30 mouse cellular contexts compared by ENCODE assay signal in the genomic region with DNA sequence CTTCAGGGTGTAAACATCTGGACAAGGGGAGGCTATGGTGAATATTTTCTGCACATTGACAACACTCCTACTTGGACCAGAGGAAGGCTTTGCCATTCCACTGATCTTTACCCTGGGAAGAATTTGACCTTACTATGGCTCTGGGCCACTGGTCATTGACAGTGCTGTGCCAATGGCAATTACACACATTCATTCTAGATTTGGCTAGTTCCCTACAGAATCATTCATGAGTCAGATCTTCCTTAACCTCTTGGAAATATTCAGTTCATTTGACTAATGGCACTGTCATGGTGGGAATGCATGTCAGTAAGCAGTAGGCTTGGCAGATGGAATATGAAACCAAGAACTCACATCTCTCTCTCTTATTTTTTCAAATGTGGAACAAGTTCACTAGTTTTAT. TPM values are rescaled to one million over a fixed set of nuclear protein-coding genes. Genes with fewer than 3 reads are reported as not detected.
"Had no signal": no experiment of that assay in that cellular context is flagged by ENCODE, and none has a peak within 500 bp of the region (broad histone marks: within the 10 kb centered on the region; RNA-seq: fewer than 3 reads in every experiment).

No protein-coding gene starts in this region.

- H3K27me3 ChIP-seq: kidney, embryonic 15.5 days; limb, embryonic 12.5 days; limb, embryonic 15.5 days; liver, embryonic 13.5 days; megakaryocyte, embryonic 14.5 days; midbrain, embryonic 13.5 days had no signal

- ATAC-seq: lung, postnatal 0 days; midbrain, embryonic 13.5 days; midbrain, embryonic 16.5 days had no signal

- H3K4me3 ChIP-seq: kidney, embryonic 15.5 days; left cerebral cortex, adult 2 months; limb, embryonic 12.5 days; limb, embryonic 15.5 days; liver, embryonic 13.5 days; megakaryocyte, embryonic 14.5 days; midbrain, embryonic 10.5 days; midbrain, embryonic 13.5 days had no signal

- H3K36me3 ChIP-seq: kidney, embryonic 15.5 days; limb, embryonic 12.5 days; limb, embryonic 15.5 days; liver, embryonic 13.5 days; midbrain, embryonic 10.5 days; midbrain, embryonic 13.5 days had no signal

- H3K9ac ChIP-seq: kidney, embryonic 15.5 days; limb, embryonic 12.5 days; limb, embryonic 15.5 days; liver, embryonic 13.5 days; lung, embryonic 14.5 days; midbrain, embryonic 13.5 days had no signal

- H3K9me3 ChIP-seq: kidney, embryonic 15.5 days; limb, embryonic 15.5 days; liver, embryonic 13.5 days; megakaryocyte, embryonic 14.5 days; midbrain, embryonic 13.5 days had no signal

- H3K4me1 ChIP-seq: kidney, embryonic 15.5 days; limb, embryonic 12.5 days; limb, embryonic 15.5 days; liver, embryonic 13.5 days; megakaryocyte, embryonic 14.5 days; midbrain, embryonic 10.5 days; midbrain, embryonic 13.5 days had no signal

- H3K27ac ChIP-seq: kidney, embryonic 15.5 days; left cerebral cortex, adult 2 months; limb, embryonic 12.5 days; limb, embryonic 15.5 days; liver, embryonic 13.5 days; macrophage; midbrain, embryonic 10.5 days; midbrain, embryonic 13.5 days had no signal

- DNase-seq: kidney, adult 11 months; kidney, postnatal 14 days; kidney, postnatal 4 days; layer of hippocampus, postnatal 36 days; left cerebral cortex, postnatal 4 days; liver, embryonic 13.5 days; lung, embryonic 14.5 days; thymus, adult 18-20 months; thymus, postnatal 36 days had no signal

- H3K4me2 ChIP-seq: kidney, embryonic 15.5 days; limb, embryonic 12.5 days; limb, embryonic 15.5 days; liver, embryonic 13.5 days; lung, embryonic 14.5 days; midbrain, embryonic 13.5 days had no signal

RNA-seq across cellular contexts. Expression of a gene that starts 2.6 kb away (rescaled TPM):
- total RNA-seq: layer of hippocampus, adult 8-10 months; layer of hippocampus, postnatal 10 days; layer of hippocampus, postnatal 36 days; left cerebral cortex, adult 2 months; left cerebral cortex, postnatal 14 days; left cerebral cortex, postnatal 4 days had no signal
- polyA plus RNA-seq: kidney, embryonic 15.5 days; limb, embryonic 12.5 days; limb, embryonic 15.5 days; liver, embryonic 13.5 days; liver, embryonic 16.5 days; lung, embryonic 14.5 days; lung, postnatal 0 days; macrophage; midbrain, embryonic 10.5 days; midbrain, embryonic 13.5 days; midbrain, embryonic 16.5 days; neural tube, embryonic 11.5 days; neural tube, embryonic 14.5 days; small intestine, adult 2 months; spleen, adult 2 months; stomach, embryonic 16.5 days; urinary bladder, adult 2 months had no signal

RNA-seq across cellular contexts. Expression of a gene that starts 4.7 kb away (rescaled TPM):
- total RNA-seq: layer of hippocampus, adult 8-10 months; layer of hippocampus, postnatal 10 days; layer of hippocampus, postnatal 36 days; left cerebral cortex, adult 2 months; left cerebral cortex, postnatal 14 days; left cerebral cortex, postnatal 4 days had no signal
- polyA plus RNA-seq: kidney, embryonic 15.5 days; limb, embryonic 12.5 days; limb, embryonic 15.5 days; liver, embryonic 13.5 days; liver, embryonic 16.5 days; lung, embryonic 14.5 days; lung, postnatal 0 days; macrophage; midbrain, embryonic 10.5 days; midbrain, embryonic 13.5 days; midbrain, embryonic 16.5 days; neural tube, embryonic 11.5 days; neural tube, embryonic 14.5 days; small intestine, adult 2 months; spleen, adult 2 months; stomach, embryonic 16.5 days; urinary bladder, adult 2 months had no signal

RNA-seq across cellular contexts. Expression of a gene that starts 4.7 kb away (rescaled TPM):
- total RNA-seq: layer of hippocampus, adult 8-10 months; layer of hippocampus, postnatal 10 days; layer of hippocampus, postnatal 36 days; left cerebral cortex, adult 2 months; left cerebral cortex, postnatal 14 days; left cerebral cortex, postnatal 4 days had no signal
- polyA plus RNA-seq: kidney, embryonic 15.5 days; limb, embryonic 12.5 days; liver, embryonic 13.5 days; liver, embryonic 16.5 days; lung, embryonic 14.5 days; macrophage; midbrain, embryonic 10.5 days; midbrain, embryonic 13.5 days; neural tube, embryonic 11.5 days; neural tube, embryonic 14.5 days; small intestine, adult 2 months; spleen, adult 2 months; urinary bladder, adult 2 months had no signal

RNA-seq across cellular contexts. Expression of a gene that starts 59.5 kb away (rescaled TPM):
- total RNA-seq: layer of hippocampus, adult 8-10 months; layer of hippocampus, postnatal 10 days; layer of hippocampus, postnatal 36 days; left cerebral cortex, adult 2 months; left cerebral cortex, postnatal 14 days; left cerebral cortex, postnatal 4 days had no signal
- polyA plus RNA-seq: kidney, embryonic 15.5 days; limb, embryonic 12.5 days; limb, embryonic 15.5 days; liver, embryonic 13.5 days; liver, embryonic 16.5 days; lung, embryonic 14.5 days; lung, postnatal 0 days; macrophage; midbrain, embryonic 10.5 days; midbrain, embryonic 13.5 days; midbrain, embryonic 16.5 days; neural tube, embryonic 11.5 days; neural tube, embryonic 14.5 days; small intestine, adult 2 months; spleen, adult 2 months; stomach, embryonic 16.5 days; testis, adult 2 months; urinary bladder, adult 2 months had no signal
